Mouse (Mus musculus): ENCODE results near the gene Mgat5. TPM values are rescaled to one million over a fixed set of nuclear protein-coding genes. Genes with fewer than 3 reads are reported as not detected.

Gene Mgat5
- polyA plus RNA-seq (2016; fragmentation: Nextera tagmentation; extraction: Ambion mirVana), result 4.9 TPM in 2 replicates

- Histone ChIP-seq H3K36me3 (replicated peaks) (no peaks in the 10 kb centered on the region), H3K9me3 (no peaks in the 10 kb centered on the region), H3K4me3 (peak within 1 kb of the TSS; percentile 83), H3K4me1 (peaks cover 48% of the 10 kb centered on the region), H3K27me3 (replicated peaks; ENCODE audit: low read depth, poor library complexity, severe bottlenecking) (no peaks in the 10 kb centered on the region), H3K27ac (replicated peaks) (peak within 1 kb of the TSS; percentile 93)
- DNase-seq (ENCODE audit: low spot score), result peak; percentile 94
- under 1% methylated on average over 51 of the region's 51 CpGs for WGBS
These were observed at the start of gene Mgat5 for GRCm38 (mm10) chr1:127204817-127205485. TSS of gene Mgat5 (plus strand) at chr1:127205015.

- no peaks in the 10 kb centered on the region for H3K27me3 ChIP-seq (replicated peaks; ENCODE audit: low read depth, poor library complexity, severe bottlenecking)
- WGBS, result 83% methylated on average over 5 of the region's 5 CpGs
- H3K36me3 ChIP-seq (replicated peaks), result no peaks in the 10 kb centered on the region
- no peaks in the 10 kb centered on the region for H3K9me3 ChIP-seq
- no peak overlapping the region for H3K27ac ChIP-seq (replicated peaks)
- no peak overlapping the region for H3K4me3 ChIP-seq
- no peak for DNase-seq (ENCODE audit: low spot score)
- H3K4me1 ChIP-seq, result no peaks in the 10 kb centered on the region
These were observed 44.6 kb upstream of the Mgat5 start for GRCm38 (mm10) chr1:127160118-127160760.

- no peak for DNase-seq (ENCODE audit: low spot score)
- no peaks in the 10 kb centered on the region for H3K9me3 ChIP-seq
- H3K27me3 ChIP-seq (replicated peaks; ENCODE audit: low read depth, poor library complexity, severe bottlenecking), result no peaks in the 10 kb centered on the region
- WGBS, result 84% methylated on average over 4 of the region's 4 CpGs
- H3K36me3 ChIP-seq (replicated peaks), result no peaks in the 10 kb centered on the region
- H3K27ac ChIP-seq (replicated peaks), result no peak overlapping the region
- H3K4me1 ChIP-seq, result no peaks in the 10 kb centered on the region
- H3K4me3 ChIP-seq, result no peak overlapping the region
These were observed 40.1 kb upstream of the Mgat5 start for GRCm38 (mm10) chr1:127164589-127165160.

GRCm38 (mm10) chr1:127166521-127166920 is 38.3 kb upstream of the Mgat5 start:
- H3K27me3 ChIP-seq (replicated peaks; ENCODE audit: low read depth, poor library complexity, severe bottlenecking), result no peaks in the 10 kb centered on the region
- no peaks in the 10 kb centered on the region for H3K9me3 ChIP-seq
- H3K27ac ChIP-seq (replicated peaks), result no peak overlapping the region
- H3K36me3 ChIP-seq (replicated peaks), result no peaks in the 10 kb centered on the region
- H3K4me3 ChIP-seq, result no peak overlapping the region
- no peaks in the 10 kb centered on the region for H3K4me1 ChIP-seq
- no peak for DNase-seq (ENCODE audit: low spot score)

- Histone ChIP-seq H3K27me3 (replicated peaks; ENCODE audit: low read depth, poor library complexity, severe bottlenecking) (no peaks in the 10 kb centered on the region), H3K4me1 (no peaks in the 10 kb centered on the region), H3K4me3 (no peak overlapping the region), H3K27ac (replicated peaks) (no peak overlapping the region), H3K9me3 (no peaks in the 10 kb centered on the region), H3K36me3 (replicated peaks) (no peaks in the 10 kb centered on the region)
- DNase-seq (ENCODE audit: low spot score), result no peak
- WGBS, result 68% methylated on average over 1 of the region's 1 CpGs
These were observed 37.2 kb upstream of the Mgat5 start for GRCm38 (mm10) chr1:127167586-127167985.

GRCm38 (mm10) chr1:127168205-127168604 is 36.6 kb upstream of the Mgat5 start:
- WGBS, result 70% methylated on average over 8 of the region's 8 CpGs
- H3K4me3 ChIP-seq, result no peak overlapping the region
- no peaks in the 10 kb centered on the region for H3K9me3 ChIP-seq
- H3K27ac ChIP-seq (replicated peaks), result no peak overlapping the region
- H3K4me1 ChIP-seq, result no peaks in the 10 kb centered on the region
- no peaks in the 10 kb centered on the region for H3K36me3 ChIP-seq (replicated peaks)
- no peak for DNase-seq (ENCODE audit: low spot score)
- no peaks in the 10 kb centered on the region for H3K27me3 ChIP-seq (replicated peaks; ENCODE audit: low read depth, poor library complexity, severe bottlenecking)

- 92% methylated on average over 8 of the region's 8 CpGs for WGBS
- no peaks in the 10 kb centered on the region for H3K27me3 ChIP-seq (replicated peaks; ENCODE audit: low read depth, poor library complexity, severe bottlenecking)
- no peak overlapping the region for H3K27ac ChIP-seq (replicated peaks)
- no peaks in the 10 kb centered on the region for H3K4me1 ChIP-seq
- H3K36me3 ChIP-seq (replicated peaks), result no peaks in the 10 kb centered on the region
- DNase-seq (ENCODE audit: low spot score), result no peak
- H3K9me3 ChIP-seq, result no peaks in the 10 kb centered on the region
- H3K4me3 ChIP-seq, result no peak overlapping the region
These were observed 35.3 kb upstream of the Mgat5 start for GRCm38 (mm10) chr1:127169516-127169915.

GRCm38 (mm10) chr1:127171361-127171760 is 33.5 kb upstream of the Mgat5 start:
- 94% methylated on average over 7 of the region's 7 CpGs for WGBS
- no peak for DNase-seq (ENCODE audit: low spot score)
- no peaks in the 10 kb centered on the region for H3K9me3 ChIP-seq

GRCm38 (mm10) chr1:127173448-127173847 is 31.4 kb upstream of the Mgat5 start:
- Histone ChIP-seq H3K27me3 (replicated peaks; ENCODE audit: low read depth, poor library complexity, severe bottlenecking) (no peaks in the 10 kb centered on the region), H3K9me3 (no peaks in the 10 kb centered on the region), H3K4me1 (no peaks in the 10 kb centered on the region), H3K4me3 (no peak overlapping the region), H3K36me3 (replicated peaks) (no peaks in the 10 kb centered on the region), H3K27ac (replicated peaks) (no peak overlapping the region)
- 85% methylated on average over 3 of the region's 3 CpGs for WGBS
- DNase-seq (ENCODE audit: low spot score), result no peak

More at GRCm38 (mm10) chr1:127171361-127171760, 33.5 kb upstream of the Mgat5 start:
- no peak overlapping the region for H3K4me3 ChIP-seq
- no peaks in the 10 kb centered on the region for H3K4me1 ChIP-seq
- H3K27me3 ChIP-seq (replicated peaks; ENCODE audit: low read depth, poor library complexity, severe bottlenecking), result no peaks in the 10 kb centered on the region
- H3K27ac ChIP-seq (replicated peaks), result no peak overlapping the region
- no peaks in the 10 kb centered on the region for H3K36me3 ChIP-seq (replicated peaks)

GRCm38 (mm10) chr1:127192396-127192795 is 12.4 kb upstream of the Mgat5 start:
- no peaks in the 10 kb centered on the region for H3K27me3 ChIP-seq (replicated peaks; ENCODE audit: low read depth, poor library complexity, severe bottlenecking)
- WGBS, result 86% methylated on average over 6 of the region's 6 CpGs
- no peak for DNase-seq (ENCODE audit: low spot score)
- H3K36me3 ChIP-seq (replicated peaks), result no peaks in the 10 kb centered on the region
- no peaks in the 10 kb centered on the region for H3K4me1 ChIP-seq
- H3K27ac ChIP-seq (replicated peaks), result no peak overlapping the region
- no peaks in the 10 kb centered on the region for H3K9me3 ChIP-seq
- no peak overlapping the region for H3K4me3 ChIP-seq

- no peak overlapping the region for H3K27ac ChIP-seq (replicated peaks)
- no peaks in the 10 kb centered on the region for H3K36me3 ChIP-seq (replicated peaks)
- WGBS, result 73% methylated on average over 2 of the region's 2 CpGs
- no peak overlapping the region for H3K4me3 ChIP-seq
- H3K4me1 ChIP-seq, result peaks cover 6% of the 10 kb centered on the region; the same call in 1 of the 2 replicates
- H3K9me3 ChIP-seq, result no peaks in the 10 kb centered on the region
- no peaks in the 10 kb centered on the region for H3K27me3 ChIP-seq (replicated peaks; ENCODE audit: low read depth, poor library complexity, severe bottlenecking)
- DNase-seq (ENCODE audit: low spot score), result no peak
These were observed 5.6 kb upstream of the Mgat5 start for GRCm38 (mm10) chr1:127199186-127199585.

GRCm38 (mm10) chr1:127202360-127202759 is 2.5 kb upstream of the Mgat5 start:
- 76% methylated on average over 4 of the region's 4 CpGs for WGBS
- H3K27ac ChIP-seq (replicated peaks), result no peak overlapping the region
- H3K4me3 ChIP-seq, result no peak overlapping the region
- no peaks in the 10 kb centered on the region for H3K9me3 ChIP-seq
- no peak for DNase-seq (ENCODE audit: low spot score)
- no peaks in the 10 kb centered on the region for H3K27me3 ChIP-seq (replicated peaks; ENCODE audit: low read depth, poor library complexity, severe bottlenecking)
- peaks cover 30% of the 10 kb centered on the region for H3K4me1 ChIP-seq
- H3K36me3 ChIP-seq (replicated peaks), result no peaks in the 10 kb centered on the region

- no peak overlapping the region for H3K4me3 ChIP-seq
- no peaks in the 10 kb centered on the region for H3K27me3 ChIP-seq (replicated peaks; ENCODE audit: low read depth, poor library complexity, severe bottlenecking)
- H3K27ac ChIP-seq (replicated peaks), result no peak overlapping the region
- peaks cover 40% of the 10 kb centered on the region for H3K4me1 ChIP-seq
- H3K9me3 ChIP-seq, result no peaks in the 10 kb centered on the region
- 75% methylated on average over 4 of the region's 4 CpGs for WGBS
- DNase-seq (ENCODE audit: low spot score), result no peak
- H3K36me3 ChIP-seq (replicated peaks), result no peaks in the 10 kb centered on the region
These were observed 1.5 kb upstream of the Mgat5 start for GRCm38 (mm10) chr1:127203231-127203764.
